Mouse (Mus musculus) spleen, postnatal 0 days (tissue): ENCODE measurements around the gene Zfp593. TPM values are rescaled to one million over a fixed set of nuclear protein-coding genes. Genes with fewer than 3 reads are reported as not detected.

ENCODE experiments used
- polyA plus RNA-seq: library from polyadenylated mRNA; unstranded; fragments of >200 nt; fragmentation: Nextera tagmentation; extraction: Ambion mirVana; gene quantifications from 2 replicates; pipeline ENCODE4 v1.2.1, GENCODE M21; 2015

Gene Zfp593
- polyA plus RNA-seq = 12.5 and 13.6 TPM in 2 replicates

GRCm38 (mm10) chr4:134245148-134245843, at the start of gene Zfp593:
Zfp593 (minus strand) TSS chr4:134245592.

GRCm38 (mm10) chr4:134287575-134288025, 42.2 kb upstream of the Zfp593 start, which contains the start of gene Pdik1l:
Pdik1l (minus strand) TSS chr4:134287895.

DNA sequence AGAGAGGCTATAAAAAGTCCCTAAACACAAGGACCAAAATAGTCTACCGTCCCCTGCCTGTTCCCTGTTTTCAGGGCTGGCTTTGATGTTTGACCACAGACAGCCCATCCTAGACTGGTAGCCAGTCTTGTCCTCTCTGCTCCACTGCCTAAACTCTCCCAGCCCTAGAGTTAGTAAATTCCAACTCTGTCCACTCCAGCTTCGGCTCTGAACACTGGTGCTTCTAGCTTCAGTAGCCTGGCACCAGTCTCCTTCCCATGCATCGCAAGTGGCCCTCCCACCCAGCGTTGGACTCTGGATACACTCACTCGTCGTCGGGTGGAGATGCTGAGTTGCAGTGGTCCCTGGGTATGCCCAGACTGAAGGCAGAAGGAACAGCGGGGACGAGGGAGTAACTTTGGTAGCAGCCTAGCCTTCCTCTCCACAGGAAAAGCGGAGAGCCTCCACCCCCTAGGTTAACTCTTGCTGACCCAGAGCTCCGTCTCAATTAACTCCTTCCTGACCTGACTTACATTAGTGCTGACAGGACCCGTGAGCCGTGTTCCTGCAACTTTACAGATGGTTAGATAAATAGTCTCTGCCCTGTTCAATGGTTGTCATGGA, 8.4 kb upstream of the Zfp593 start, which contains the start of gene Grrp1:
TSS of gene Grrp1 (minus strand) at position 385 of the 603 bp plus-strand sequence.

DNA sequence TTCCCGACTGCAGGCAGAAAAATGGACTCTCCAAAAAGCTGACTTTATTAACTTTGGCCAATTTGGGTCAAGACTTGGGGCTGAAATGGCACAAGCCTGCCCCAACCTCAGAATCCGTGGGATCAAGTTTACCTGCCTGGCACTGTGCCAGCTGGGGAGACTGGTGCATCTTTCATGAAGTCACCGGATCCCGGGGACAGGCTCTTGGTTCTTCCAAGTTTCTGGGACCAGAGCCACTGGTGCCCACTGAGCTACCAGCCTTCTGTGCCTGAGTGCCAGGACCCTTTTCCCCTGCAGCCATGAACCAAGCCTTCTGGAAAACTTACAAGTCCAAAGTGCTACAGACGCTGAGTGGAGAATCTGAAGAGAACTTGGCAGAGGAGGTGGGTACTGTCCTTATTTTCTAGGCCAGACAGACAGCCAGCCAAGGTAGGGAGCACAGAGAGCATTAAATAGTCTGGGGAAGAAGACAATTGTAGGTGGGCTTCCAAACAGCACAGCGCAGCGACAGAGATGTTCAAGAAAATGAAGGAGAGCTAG, 1.4 kb upstream of the Zfp593 start, which contains the start of gene Gm30191:
TSS of gene Gm30191 (plus strand) at position 217 of the 540 bp plus-strand sequence.

DNA sequence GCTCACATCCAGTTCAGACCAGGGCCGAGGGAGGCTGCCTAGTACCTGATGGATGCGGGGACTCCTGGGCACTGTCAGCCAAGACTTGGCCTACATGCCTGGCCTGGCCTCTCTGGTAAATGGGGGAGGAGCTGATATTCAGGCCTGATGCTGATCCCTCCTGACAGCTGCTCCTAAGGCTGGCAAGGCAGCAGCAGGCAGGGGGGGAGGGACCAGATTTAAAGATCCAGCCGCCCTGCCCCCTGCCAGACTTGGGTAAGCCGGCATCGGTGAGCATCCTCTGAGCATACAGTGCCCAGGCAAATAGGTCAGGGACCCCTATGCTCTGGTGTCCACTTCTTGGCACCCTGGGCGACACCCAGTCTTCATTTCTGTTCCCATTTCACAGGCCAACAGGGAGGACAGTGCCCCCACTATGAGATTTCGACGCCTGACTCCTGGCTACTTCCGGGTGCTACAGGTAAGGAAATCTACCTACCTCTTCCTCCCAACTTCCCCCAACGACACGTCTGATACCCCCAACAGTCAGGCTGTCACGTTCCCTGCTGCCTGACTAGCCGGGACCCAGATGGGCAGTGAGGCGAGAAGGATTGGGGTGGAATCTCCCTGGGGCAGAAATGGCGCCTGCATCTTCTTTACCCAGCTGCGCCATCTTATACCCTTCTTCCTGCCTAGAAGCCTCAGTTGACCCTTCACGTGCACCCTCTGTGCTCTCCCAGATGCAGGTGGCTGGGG, 1.7 kb downstream of the Zfp593 start, which contains the start of gene E130218I03Rik:
TSS of gene E130218I03Rik (plus strand) at position 147 of the 735 bp plus-strand sequence.

GRCm38 (mm10) chr4:134238279-134238651, 7.1 kb downstream of the Zfp593 start, which contains the start of gene Cnksr1:
Cnksr1 (minus strand) TSS chr4:134238399.

DNA sequence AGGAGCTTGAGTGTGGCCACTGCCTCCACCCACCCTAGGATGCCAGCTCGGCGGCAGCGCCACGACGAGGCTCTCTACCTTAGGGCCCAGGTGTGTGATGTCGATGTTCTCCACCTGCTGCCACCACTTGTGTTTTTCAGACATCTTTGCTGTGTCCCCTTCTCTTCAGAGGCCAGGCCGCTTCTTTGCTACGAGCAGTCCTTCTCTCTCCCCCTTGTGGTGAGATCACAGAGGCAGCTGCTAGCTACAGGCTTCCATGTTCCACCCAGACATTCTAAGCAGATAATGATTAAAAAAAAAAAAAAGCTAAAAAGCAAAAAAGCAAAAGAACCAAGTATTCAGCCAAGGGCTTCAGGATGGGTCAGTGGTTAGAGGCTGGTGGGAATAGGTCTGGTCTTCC, 18.2 kb downstream of the Zfp593 start, which contains the start of gene Catsper4:
TSS of gene Catsper4 (minus strand) at position 190 of the 400 bp plus-strand sequence.

GRCm38 (mm10) chr4:134202904-134203303, 42.5 kb downstream of the Zfp593 start, which contains the start of gene Gm7534:
Gm7534 (minus strand) TSS chr4:134203004.

Other genes with a start within 250 kb of the Zfp593 start
- gene Dhdds, start 244.7 kb downstream of the Zfp593 start, polyA plus RNA-seq = 17.5 and 18.5 TPM in 2 replicates
- 1.3 and 2.2 TPM in 2 replicates for gene Lin28a, start 226.8 kb downstream of the Zfp593 start, polyA plus RNA-seq
- gene Zfp683, start 191.8 kb downstream of the Zfp593 start, polyA plus RNA-seq = 0.08 and 0.15 TPM in 2 replicates
- gene Crybg2, start 184.8 kb downstream of the Zfp593 start, polyA plus RNA-seq = 1.9 TPM in 2 replicates
- gene Cd52, start 150.5 kb downstream of the Zfp593 start, polyA plus RNA-seq = 274 and 378 TPM in 2 replicates
- gene Ubxn11, start 143.0 kb downstream of the Zfp593 start, polyA plus RNA-seq = 3.3 and 4.5 TPM in 2 replicates
- gene Sh3bgrl3, start 116.8 kb downstream of the Zfp593 start, polyA plus RNA-seq = 386 and 481 TPM in 2 replicates
- 113 and 118 TPM in 2 replicates for gene Cep85, start 58.5 kb downstream of the Zfp593 start, polyA plus RNA-seq
- not detected in 2 replicates for gene Gm7534, start 42.6 kb downstream of the Zfp593 start, polyA plus RNA-seq
- not detected in 2 replicates for gene Catsper4, start 18.2 kb downstream of the Zfp593 start, polyA plus RNA-seq
- gene Cnksr1, start 7.2 kb downstream of the Zfp593 start, polyA plus RNA-seq = 0.16 TPM in 2 replicates
- gene E130218I03Rik, start 1.9 kb downstream of the Zfp593 start, polyA plus RNA-seq = 0.17 and 0.51 TPM in 2 replicates
- gene Gm30191, start 1.3 kb upstream of the Zfp593 start, polyA plus RNA-seq = not detected in 2 replicates
- gene Grrp1, start 8.5 kb upstream of the Zfp593 start, polyA plus RNA-seq = 8.5 and 9.0 TPM in 2 replicates
- gene Pdik1l, start 42.3 kb upstream of the Zfp593 start, polyA plus RNA-seq = 14.1 and 15.3 TPM in 2 replicates
- 0.41 and 0.76 TPM in 2 replicates for gene Trim63, start 69.5 kb upstream of the Zfp593 start, polyA plus RNA-seq
- gene Slc30a2, start 97.6 kb upstream of the Zfp593 start, polyA plus RNA-seq = 0.57 and 0.70 TPM in 2 replicates
- 0.38 and 0.48 TPM in 2 replicates for gene Extl1, start 138.3 kb upstream of the Zfp593 start, polyA plus RNA-seq
- gene Pafah2, start 150.7 kb upstream of the Zfp593 start, polyA plus RNA-seq = 4.3 and 6.0 TPM in 2 replicates
- 682 and 691 TPM in 2 replicates for gene Stmn1, start 222.7 kb upstream of the Zfp593 start, polyA plus RNA-seq